Mouse (Mus musculus) c-Kit-negative CD71-positive TER-119-positive erythroid progenitor cells, embryonic 14.5 days (primary cell): ENCODE measurements around the gene Ankrd34a.
A peak's percentile ranks its signal among the peaks of the same experiment; 100 is the strongest.
"Not testable (repeated sequence)": the region's sequence is repeated elsewhere in the genome, so short reads cannot be mapped to it uniquely, and the experiment has no call there.

Experiments used
- DNase-seq: peaks from one replicate; pipeline ENCODE4 v3.0.0-alpha.2; 2013; ENCODE audit warnings: low read depth, low spot score

Ankrd34a gene

DNA sequence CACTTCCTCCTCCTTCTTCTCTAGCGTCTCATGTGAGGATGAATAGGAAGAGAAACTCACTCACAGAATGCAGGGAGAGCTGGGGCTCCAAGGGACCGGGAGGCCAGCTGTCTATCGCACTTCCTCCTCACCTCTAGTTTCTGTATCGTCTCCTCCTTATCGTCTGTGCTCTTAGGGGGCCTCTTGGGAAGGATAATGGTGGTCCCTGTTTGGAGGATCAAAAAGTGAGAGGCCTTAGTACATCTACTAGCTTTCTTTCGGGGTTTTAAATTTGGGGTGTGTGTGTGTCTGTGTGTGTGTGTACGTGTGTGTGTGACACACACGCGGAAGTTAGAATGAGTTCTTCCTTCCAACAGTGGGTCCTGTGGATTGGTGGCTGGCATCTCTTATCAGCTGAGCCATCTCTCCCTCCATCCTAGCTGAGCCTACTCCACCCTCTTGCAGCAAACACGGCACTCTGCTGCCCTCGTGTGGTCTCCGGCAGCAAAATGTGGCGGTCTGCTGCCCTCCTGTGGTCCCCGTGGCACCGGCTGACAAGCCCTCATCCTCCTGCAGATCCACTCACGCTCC, 16.5 kb upstream of the Ankrd34a start:
- DNase-seq: peak; percentile 76

- no peak for DNase-seq
Observed at GRCm38 (mm10) chr3:96581141-96581540, 15.3 kb upstream of the Ankrd34a start.

DNA sequence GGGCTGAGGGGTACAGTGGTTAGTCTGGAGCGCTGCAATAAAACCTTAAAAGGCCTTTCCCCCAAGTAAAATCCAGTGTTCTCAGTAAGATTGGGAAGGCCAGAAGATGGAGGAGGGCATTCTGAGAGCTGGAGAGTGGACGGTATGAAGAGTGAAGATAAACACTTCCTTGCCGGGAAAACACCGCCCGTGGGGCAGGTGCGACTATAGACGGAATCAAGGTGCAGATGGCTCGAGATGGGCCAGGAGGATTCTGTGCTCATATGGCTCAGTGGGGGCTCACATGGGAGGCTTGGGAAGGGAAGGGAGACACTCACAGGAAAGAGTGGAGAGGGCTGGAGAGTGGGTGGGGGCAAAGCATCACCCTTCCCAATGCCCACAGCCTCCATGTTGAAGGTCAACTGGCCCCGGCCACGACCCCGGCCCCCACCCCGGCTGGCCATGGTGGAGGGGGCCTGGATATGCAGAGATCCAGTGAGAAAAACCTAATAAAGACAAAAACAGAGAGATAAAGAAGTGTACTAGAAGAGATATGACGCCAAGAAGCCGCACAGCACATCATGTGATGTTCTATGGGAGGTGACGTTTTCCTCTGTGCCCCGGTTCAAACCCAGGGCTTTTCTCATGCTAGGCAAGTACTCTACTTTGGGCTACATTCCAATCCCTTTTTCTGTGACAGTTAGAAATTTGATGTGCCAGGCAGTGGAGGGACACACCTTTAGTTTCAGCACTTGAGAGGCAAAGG, 14.5 kb upstream of the Ankrd34a start:
- no peak for DNase-seq

- DNase-seq: no peak
Observed at GRCm38 (mm10) chr3:96583386-96583785, 13.1 kb upstream of the Ankrd34a start.

DNA sequence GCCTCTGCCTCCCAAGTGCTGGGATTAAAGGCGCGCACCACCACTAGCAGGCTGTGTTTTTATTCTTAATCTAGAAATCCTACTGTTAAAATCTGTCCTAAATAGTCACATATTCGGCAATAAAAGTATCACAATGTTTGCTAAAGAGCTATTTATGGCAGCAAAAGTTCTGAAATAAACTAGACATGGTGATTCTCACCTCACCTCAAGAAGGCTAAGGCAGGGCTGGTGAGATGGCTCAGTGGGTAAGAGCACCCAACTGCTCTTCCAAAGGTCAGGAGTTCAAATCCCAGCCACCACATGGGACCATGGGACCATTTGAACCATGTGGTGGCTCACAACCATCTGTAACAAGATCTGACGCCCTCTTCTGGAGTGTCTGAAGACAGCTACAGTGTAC, 5.8 kb upstream of the Ankrd34a start:
- no peak for DNase-seq

DNA sequence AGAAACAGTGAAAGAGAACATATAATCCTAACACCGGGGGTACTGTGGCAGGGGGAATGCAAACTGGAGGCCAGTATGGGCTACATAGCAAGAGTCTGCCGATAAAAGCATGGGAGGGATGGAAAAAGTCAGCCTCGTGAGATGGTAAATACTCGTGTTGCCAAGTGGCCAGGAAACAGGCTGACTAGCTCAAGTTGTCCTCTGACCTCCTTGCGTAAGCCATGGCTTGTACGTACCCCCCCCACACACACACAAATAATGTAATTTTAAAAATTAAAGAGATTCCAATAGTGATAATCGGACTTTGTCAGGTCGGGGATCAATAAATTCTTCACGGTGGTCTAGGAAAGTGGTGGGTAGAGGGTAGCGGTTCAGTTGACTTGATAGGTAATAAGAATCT, 3.1 kb upstream of the Ankrd34a start:
- no peak for DNase-seq

DNA sequence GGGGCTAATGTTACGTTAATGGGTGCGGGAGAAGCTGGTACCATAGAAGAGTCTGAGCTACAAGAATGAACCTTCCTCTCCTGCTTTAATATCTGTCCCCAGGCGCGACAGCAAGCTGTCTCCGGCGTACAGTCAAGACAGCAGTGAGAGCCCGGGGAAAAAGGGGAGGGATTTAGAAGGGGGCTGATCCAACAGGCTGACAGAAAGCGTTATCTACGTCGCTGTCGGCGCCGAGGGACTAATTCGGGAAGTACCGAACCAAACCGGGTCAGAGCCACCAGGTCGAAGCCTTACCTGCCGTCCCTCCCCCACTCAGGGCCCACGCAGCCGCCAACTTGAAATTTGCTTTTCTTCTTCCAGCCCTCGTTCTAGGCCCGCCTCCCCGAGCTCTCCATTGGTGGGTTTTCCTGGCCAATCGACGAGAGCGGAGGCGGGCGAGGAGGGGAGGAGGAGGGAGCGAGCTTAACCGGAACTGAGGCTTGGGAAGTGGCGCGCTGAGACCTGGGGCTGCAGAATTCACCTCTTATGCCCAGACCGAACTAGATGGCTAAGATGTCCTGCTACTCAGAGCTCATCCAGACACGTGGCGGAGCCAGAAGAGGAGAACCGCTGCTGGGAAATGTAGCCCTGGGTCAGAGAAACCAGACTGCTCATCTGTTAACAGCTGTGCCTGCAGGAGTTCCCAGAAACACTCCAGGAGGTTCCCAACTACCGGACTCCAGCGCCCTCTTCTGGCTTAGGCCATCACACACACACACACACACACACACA, 2.5 kb upstream of the Ankrd34a start, which contains the start of gene Polr3gl:
Gene Polr3gl, minus strand, starts transcription at position 392 of the 771 bp plus-strand sequence.
- peak; percentile 88 for DNase-seq

DNA sequence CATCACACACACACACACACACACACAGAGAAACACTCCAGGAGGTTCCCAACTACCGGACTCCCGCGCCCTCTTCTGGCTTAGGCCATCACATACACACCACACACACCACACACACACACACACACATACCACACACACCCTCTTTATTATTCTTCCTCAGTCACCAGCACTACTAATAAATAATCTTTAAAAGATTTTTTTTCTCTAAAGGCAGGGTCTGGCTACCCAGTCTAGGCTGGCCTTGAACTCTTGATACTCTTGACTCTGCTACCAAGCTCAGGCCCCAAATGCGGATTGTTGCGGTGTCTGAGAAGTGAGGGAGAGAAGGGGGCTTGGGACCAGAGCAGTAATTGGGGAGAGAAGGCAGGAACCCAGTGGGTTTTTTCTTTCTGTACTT, 1.6 kb upstream of the Ankrd34a start:
- no peak for DNase-seq

DNA sequence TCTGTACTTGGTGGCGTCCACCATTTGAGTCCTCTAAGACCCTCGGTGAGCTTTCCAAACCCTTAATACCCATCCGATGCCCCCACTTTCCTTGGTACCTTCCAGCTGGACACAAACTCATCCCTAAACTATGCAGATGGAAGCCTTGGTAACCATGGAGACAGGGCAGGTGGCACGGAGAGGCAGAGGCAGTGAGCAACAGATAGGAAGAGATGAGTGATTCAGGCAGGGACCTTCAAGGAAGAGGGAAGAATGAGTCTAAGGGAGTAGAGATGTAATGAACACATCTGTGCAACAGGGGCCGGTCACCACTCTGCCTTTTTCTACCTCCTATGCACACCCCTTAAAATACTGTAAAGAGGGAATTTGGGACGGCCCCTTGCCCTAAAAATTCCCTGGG, 775 bp upstream of the Ankrd34a start:
- no peak for DNase-seq

GRCm38 (mm10) chr3:96596855-96597254, 419 bp downstream of the Ankrd34a start:
- no peak for DNase-seq

DNA sequence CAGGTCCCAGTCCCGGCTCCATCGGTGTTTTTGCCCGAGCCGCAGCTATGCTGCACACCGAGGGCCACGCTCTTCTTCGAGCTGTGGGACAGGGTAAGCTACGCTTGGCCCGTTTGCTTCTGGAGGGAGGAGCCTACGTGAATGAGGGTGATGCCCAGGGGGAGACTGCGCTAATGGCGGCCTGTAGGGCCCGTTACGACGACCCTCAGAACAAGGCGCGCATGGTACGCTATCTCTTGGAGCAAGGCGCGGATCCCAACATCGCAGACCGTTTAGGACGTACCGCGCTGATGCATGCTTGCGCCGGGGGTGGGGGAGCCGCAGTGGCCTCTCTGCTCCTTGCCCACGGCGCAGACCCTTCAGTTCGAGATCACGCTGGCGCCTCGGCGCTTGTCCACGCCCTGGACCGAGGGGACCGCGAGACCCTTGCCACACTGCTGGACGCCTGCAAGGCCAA, 1.0 kb downstream of the Ankrd34a start:
- DNase-seq: no peak

DNA sequence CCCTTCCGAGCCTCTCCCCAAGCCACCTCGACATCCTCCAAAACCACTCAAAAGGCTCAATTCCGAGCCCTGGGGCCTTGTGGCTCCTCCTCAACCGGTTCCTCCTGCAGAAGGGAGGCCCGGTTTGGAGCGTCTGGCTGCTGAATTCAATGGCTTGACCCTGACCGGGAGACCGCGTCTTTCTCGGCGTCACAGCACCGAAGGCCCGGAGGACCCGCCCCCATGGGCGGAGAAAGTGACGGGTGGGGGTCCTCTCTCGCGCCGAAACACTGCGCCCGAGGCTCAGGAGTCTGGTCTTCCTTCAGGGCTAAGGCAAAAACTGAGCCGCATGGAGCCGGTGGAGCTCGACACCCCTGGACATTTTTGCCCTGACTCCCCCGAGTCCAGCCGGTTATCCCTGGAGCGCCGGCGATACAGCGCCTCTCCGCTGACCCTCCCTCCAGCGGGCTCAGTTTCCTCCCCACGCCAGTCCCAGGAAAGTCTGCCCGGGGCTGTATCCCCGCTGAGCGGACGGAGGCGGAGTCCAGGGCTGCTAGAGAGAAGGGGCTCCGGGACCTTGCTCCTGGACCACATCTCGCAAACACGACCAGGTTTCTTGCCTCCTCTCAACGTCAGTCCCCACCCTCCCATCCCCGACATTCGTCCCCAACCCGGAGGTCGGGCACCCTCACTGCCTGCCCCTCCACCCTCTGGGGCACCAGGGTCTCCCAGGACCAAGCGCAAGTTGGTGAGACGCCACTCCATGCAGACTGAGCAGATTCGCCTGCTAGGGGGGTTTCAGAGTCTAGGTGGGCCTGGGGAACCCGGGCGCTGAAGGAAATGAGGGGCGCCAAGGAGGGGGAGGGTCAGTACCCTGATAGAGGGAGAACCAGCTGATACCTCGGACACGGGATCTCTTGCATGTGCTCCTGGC, 2.0 kb downstream of the Ankrd34a start:
- DNase-seq: no peak

- no peak for DNase-seq
Observed at GRCm38 (mm10) chr3:96599069-96599393, 2.6 kb downstream of the Ankrd34a start.

GRCm38 (mm10) chr3:96599411-96599810, 3.0 kb downstream of the Ankrd34a start:
- DNase-seq: no peak

DNA sequence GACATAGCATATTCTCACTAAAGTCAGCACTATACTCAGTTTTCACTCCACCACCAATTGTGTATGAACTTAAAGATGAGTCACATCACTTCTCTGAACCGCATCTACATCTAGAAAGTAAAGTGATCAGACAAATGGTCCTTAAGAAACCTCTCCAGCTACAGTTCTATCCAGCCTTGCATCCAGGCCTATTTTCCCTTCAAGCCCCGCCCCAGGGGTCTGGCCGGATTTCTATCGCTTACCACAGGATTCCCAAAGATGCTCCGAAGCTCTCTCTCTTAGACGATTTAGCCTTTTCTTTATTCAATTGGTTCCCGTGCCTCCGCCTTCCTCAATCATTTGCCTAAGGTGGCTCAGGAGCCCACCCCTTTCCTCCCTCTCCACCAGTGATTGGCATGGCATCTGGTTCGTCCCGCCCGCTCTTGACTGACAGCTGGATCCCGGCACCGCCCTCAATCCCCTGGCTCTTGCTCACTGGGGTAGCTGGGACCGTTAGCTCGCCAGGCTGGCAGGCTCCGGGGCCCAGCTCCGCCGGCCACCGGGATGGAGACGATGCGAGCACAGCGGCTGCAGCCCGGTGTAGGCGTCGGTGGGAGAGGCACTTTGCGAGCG, 4.3 kb downstream of the Ankrd34a start, which contains the start of gene Lix1l:
Gene Lix1l, plus strand, starts transcription at position 511 of the 612 bp plus-strand sequence.
- DNase-seq: no peak

DNA sequence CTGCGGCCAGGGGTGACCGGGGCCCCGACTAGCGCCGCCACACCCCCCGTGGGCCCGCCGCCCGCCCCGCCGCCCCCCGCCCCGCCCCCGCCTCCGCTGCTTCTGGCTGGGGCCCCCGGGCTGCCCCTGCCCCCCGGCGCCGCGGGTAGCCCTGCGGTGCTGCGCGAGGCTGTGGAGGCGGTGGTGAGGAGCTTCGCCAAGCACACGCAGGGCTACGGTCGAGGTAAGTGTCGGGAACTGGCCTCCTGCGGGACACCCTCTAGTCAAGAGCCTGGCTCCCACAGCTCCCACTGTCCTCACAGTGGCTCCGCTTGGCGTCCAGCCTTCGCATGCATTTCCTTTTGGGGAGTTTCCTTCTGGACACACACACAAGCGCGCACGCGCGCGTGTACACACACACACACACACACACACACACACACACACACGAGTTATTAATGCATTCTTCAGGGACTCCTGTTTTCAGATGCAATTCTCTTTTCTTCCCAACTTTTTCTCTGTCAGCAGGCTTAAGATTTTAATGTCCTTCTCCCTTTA, 4.9 kb downstream of the Ankrd34a start:
- no peak for DNase-seq

DNA sequence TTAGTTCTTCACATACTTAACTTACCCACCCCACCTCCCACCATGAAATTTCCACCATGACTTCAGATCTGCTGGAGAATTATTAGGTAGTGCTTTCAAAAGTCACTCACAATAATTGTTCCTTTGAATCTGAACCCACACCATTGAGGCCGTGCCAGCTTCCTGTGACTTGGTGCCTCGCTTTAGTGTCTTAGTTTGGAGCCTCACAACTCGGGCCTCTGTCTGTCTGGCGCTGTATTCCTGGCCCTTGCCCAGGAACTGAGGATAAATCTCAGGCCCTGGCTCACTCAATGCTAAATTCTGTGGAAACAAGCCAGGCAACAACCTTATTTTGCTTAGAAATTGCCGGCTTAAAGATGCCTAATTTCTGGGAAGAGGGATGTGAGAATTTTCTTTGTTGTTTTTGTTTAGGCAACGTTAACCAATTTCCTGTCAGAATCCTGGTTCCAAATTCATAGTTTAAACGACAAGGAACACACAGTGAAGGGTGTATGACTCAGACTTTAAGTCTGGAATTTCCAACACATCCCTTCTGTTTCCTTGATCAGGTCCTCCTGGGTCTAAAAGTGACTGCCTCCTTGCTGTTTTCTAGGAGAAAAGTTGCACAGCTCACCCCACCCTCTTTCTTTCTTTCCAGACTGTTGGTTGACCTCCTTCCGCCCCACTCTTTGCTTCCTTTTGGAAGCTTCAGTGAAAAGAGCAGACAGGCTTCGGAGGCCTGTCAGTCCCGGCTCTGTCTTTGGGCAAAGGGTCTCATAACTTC, 5.7 kb downstream of the Ankrd34a start:
- no peak for DNase-seq

- no peak for DNase-seq
Observed at GRCm38 (mm10) chr3:96602704-96603084, 6.3 kb downstream of the Ankrd34a start.

DNA sequence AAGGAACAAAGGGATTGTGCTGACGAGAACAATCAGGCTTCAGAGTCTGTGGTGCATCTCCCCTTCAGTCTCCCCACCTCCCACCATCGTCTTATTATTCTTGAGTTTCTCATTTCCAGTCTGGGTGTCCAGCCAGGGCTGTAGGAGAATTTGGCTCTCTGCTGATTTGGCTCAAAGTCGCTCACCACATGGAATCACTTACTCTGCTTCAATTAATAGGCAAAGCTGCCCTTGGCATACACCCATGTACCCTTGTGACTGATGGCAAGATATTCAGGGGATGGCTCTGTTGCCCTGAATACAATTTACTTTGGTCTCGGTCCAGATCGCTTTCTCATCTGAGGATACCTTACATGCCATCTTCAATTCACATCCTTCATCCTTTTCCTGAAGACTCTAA, 6.9 kb downstream of the Ankrd34a start:
- no peak for DNase-seq

GRCm38 (mm10) chr3:96606007-96606406, 9.6 kb downstream of the Ankrd34a start:
- DNase-seq: not testable (repeated sequence)
